ENCODE assay signal across 28 mouse cellular contexts in the genomic region with DNA sequence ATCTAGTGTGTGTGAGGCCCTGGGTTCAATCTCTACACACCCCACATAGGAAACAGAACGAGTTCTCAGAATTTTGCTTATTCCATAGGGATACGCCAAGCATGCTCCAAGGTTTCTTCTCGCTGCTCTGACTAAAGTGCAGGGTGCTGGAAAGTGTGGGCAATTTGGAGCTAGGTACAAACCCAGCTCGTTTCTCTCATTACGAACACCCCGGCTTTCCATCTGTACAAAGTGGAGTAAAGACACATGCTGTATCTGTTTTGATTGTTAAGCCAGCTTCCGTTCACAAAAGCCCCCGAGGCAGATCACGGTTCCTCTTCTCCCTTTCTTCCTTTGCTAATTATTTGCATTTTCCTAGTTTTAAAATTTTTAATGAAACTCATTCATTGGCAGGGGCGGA.
"Had no signal": no experiment of that assay in that cellular context is flagged by ENCODE, and none has a peak within 500 bp of the region (broad histone marks: within the 10 kb centered on the region; RNA-seq: fewer than 3 reads in every experiment).

No protein-coding gene starts in this region.

- H3K27ac ChIP-seq: limb, embryonic 10.5 days; limb, embryonic 12.5 days; limb, embryonic 13.5 days; limb, embryonic 15.5 days; liver, embryonic 12.5 days; liver, embryonic 13.5 days; liver, embryonic 14.5 days; liver, embryonic 15.5 days; lung, embryonic 15.5 days; macrophage; midbrain, embryonic 10.5 days; midbrain, embryonic 12.5 days; midbrain, embryonic 13.5 days; midbrain, embryonic 15.5 days; neural tube, embryonic 12.5 days had no signal

- H3K4me3 ChIP-seq: limb, embryonic 10.5 days; limb, embryonic 12.5 days; limb, embryonic 13.5 days; limb, embryonic 15.5 days; liver, embryonic 12.5 days; liver, embryonic 13.5 days; liver, embryonic 15.5 days; lung, embryonic 15.5 days; megakaryocyte, embryonic 14.5 days; midbrain, embryonic 10.5 days; midbrain, embryonic 12.5 days; midbrain, embryonic 13.5 days; midbrain, embryonic 15.5 days; myocyte; neural tube, embryonic 12.5 days had no signal

- DNase-seq: left cerebral cortex, postnatal 4 days; liver; liver, embryonic 13.5 days; liver, postnatal 0 days; lung, adult 18-20 months; lung, adult 2 months; lung, embryonic 14.5 days; lung, postnatal 10 days; lung, postnatal 14 days; lung, postnatal 36 days; lung, postnatal 4 days; midbrain, embryonic 14.5 days had no signal
